Mouse (Mus musculus): ENCODE data around the gene Tmem229b. TPM values are rescaled to one million over a fixed set of nuclear protein-coding genes. Genes with fewer than 3 reads are reported as not detected.
"Not testable (repeated sequence)": the region's sequence is repeated elsewhere in the genome, so short reads cannot be mapped to it uniquely, and the experiment has no call there.

Tmem229b gene
- 10 to 100 TPM; 33.4 to 52.5 TPM for polyA plus RNA-seq (2017; shearing (Covaris generic))

- peak; percentile 74 for ATAC-seq
Measured at GRCm38 (mm10) chr12:79007126-79007753, at the start of gene Tmem229b. Gene Tmem229b (minus strand): TSS chr12:79007627.

DNA sequence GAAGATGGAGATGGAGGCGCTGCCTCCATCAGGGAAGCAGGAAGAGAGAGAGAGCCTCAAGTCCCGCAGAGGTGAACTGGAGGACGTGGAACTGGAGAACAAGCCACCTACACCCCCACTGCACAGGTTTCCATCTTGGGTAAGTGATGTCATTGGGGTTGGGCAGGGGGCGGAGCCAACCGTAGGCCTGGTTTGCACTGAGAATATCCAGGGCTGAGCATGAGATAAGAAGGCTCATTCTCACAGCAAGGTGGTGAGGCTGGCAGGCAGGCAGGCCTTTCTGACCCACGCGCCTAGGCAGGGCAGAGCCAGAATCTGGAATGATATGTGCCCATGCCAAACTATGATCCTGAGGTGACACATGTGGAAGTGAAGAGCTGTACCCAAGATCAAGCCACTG is 47.8 kb upstream of the Tmem229b start:
- no peak for ATAC-seq

DNA sequence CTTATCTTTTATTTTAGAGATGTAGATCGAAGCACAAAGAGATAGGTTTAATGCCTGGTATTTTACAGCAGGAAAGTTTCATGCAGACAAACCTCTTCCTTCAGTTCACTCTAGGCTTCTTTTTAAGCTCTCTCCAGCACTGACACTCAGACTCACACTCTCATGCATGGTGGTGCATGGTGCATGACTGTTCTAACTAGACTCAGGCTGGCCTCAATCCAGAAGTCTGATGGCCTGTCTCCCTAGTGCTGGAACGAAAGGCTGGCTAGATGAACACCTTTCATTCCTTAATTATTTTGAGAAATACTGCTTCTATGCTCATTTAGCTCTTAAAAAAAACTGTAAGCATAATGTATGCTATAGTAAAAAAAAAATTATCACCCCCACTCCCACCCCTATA is 44.6 kb upstream of the Tmem229b start:
- ATAC-seq, result no peak

- ATAC-seq, result no peak
Measured at GRCm38 (mm10) chr12:79050545-79051212, 43.3 kb upstream of the Tmem229b start.

- no peak for ATAC-seq
Measured at GRCm38 (mm10) chr12:79049807-79050206, 42.4 kb upstream of the Tmem229b start.

- no peak for ATAC-seq
Measured at GRCm38 (mm10) chr12:79048898-79049297, 41.5 kb upstream of the Tmem229b start.

- no peak for ATAC-seq
Measured at GRCm38 (mm10) chr12:79047203-79047602, 39.8 kb upstream of the Tmem229b start.

- no peak for ATAC-seq
Measured at GRCm38 (mm10) chr12:79046171-79046570, 38.7 kb upstream of the Tmem229b start.

DNA sequence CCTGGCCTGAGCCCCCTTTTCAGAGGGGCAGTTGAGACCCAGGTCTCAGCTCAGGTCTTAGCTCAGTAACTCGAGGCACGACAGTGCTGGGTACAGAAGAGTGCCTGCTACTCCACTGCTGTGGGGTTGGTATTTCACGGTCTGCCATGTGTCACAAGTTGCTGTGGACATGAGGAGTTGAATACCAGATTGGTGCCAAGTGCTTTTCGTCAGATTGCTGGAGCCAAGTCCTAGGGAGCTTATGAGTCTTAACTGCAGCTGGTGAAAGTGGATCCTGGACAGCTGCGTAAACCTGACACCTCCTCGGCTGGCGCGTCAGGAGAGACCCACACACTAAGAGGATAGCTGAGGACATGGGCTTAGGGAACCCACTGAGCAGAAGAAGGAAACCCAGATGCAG is 37.2 kb upstream of the Tmem229b start:
- no peak for ATAC-seq

DNA sequence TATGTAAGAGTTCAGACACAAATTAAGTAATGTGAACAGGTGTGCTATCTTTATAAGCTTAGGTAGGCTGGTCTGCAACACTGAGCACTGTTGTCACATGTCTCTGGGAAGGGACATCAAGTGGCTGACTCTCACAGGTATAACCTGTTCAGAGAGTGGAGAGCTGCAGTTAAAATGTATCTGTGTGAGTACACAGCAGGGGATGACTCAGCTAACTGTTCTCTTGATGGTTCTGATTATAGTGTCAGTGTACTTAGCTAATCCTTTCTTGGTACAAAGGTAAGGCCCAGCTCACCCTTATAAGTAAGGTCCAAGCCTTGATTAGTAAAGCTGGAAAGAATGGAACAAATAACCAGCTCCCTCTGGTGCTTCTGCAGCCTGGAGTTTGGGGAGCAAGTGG is 34.0 kb upstream of the Tmem229b start:
- no peak for ATAC-seq

DNA sequence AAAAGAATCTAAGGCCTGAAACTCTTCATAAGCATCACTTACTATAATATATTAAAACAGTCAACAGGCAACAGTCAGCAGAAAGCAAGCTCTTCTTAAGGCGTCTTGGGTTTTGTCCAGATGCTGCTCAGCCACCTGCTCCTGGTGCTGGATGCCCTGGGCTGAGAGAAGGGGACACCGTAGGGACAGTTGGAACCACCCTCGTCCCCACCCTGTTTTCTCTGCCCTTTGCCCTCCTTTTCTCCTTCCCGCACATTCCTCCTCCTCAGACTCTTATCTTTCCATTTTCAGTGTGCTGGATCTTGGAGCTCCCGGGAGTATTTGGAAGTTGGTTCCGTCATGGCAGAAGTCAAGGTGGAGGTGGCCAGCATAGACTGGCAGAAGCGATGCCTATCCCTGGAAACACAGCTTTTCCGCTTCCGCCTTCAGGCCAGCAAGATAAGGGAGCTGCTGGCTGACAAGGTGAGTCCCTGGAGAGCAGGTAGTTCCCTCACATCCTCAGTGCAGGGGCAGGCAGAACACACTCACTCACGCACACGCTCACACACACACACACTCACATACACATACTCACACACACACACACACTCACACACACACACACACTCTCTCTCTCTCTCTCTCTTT is 32.9 kb upstream of the Tmem229b start:
- ATAC-seq, result no peak

- no peak for ATAC-seq
Measured at GRCm38 (mm10) chr12:79039708-79040107, 32.3 kb upstream of the Tmem229b start.

DNA sequence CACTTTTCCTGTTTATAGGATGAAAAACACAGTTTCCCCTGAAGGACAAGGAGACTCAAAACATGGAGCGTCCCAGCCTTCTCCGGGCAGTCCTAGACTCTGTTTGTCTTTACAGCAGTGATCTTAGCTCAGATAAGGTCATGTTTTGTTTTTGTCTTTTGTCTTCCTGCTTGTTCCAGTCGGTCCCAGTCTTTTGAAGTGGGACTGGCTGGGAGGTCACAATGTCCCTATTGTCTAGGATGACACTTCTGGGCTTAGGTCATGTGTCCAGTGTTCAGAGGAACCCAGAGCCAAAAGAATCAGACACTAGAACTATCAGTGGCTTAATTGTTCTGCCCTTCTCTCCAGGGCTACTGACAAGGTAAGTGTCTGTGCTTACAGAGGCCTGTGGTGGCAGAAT is 27.9 kb upstream of the Tmem229b start:
- no peak for ATAC-seq

DNA sequence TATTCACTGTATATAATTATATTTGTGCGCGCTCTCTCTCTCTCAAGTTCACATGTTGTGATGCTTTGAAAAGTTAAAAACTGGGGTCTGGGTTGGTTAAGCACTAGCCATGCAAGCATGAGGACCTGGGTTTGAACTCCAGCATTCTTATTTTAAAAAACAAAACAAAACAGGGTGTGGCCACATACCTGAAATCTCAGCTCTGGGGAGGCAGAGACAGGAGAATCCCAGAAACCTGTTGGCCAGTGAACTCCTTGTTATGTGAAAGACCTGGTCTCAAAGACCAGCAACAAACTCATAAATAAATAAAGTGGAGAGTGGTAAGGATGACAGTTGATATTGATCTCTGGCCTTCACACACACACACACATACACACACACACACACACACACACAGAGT is 26.9 kb upstream of the Tmem229b start:
- ATAC-seq, result no peak

DNA sequence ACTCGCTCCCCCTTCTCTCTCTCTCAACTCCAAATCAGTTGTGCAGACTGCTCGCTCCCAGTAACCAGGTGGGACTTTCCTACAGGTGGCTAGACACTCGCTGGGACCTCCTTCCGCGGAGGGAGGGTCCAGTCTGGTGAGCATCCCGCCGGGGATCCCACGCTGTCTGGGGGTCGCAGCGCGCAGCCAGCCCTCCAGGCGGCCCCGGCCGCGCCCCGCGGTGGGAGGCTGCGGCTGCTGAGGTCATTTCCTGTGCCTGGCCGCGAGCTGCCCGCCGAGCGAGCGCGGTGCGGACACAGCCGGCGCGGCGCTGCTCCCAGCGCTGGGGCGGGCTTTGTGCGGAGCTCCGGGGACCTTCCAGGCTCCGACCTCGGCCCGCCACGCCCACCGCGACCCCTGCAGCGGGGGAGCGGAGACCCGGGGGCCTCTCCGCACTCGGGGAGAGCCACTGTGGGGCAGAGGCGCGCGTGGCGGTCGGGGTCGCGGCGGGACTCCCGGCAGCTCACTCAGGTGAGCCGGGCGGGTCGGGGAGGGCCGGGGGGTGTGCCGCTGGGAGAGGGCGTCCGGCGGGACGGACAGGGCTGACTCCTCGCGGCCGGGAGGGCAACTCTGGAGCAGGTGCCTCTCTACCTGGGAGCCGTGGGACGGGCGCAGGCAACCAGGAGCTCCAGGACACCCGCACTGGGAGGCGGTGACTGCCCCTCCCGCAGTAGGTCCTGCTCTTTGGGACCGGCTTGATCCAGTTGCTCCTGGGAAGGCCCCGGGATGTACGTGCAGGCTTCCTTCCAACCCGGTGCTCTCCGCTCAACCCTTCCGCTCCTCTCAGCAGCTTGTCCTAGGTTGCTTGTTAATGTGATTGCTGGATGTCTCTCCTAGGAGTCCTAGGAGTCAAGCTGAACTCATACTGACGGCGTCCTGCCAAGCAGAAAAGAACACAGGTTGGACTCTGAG is 21.8 kb upstream of the Tmem229b start, which contains the start of gene Plekhh1:
TSS of gene Plekhh1 (plus strand) at position 253 of the 951 bp plus-strand sequence.
- ATAC-seq, result peak; percentile 71

- not testable (repeated sequence) for ATAC-seq
Measured at GRCm38 (mm10) chr12:79027526-79027925, 20.1 kb upstream of the Tmem229b start.

DNA sequence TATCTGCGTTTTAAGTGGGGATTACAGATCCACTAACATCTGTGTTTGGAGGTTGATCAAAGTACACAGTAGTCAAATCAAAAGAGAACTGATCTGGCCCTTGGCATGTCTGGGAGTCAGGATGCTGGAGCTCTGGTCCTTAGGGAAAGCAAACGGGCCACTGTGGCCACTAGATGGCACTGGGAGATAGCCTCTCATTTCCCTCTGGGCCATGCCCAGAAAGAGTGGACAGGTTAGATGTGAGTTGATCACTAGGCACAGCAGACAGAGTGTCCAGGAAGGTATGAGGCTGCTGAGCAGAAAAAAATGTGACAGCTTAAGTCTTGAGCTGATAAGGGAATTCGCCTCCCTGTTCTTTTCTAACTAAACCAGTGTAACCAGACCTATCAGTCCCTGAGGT is 15.5 kb upstream of the Tmem229b start:
- no peak for ATAC-seq

DNA sequence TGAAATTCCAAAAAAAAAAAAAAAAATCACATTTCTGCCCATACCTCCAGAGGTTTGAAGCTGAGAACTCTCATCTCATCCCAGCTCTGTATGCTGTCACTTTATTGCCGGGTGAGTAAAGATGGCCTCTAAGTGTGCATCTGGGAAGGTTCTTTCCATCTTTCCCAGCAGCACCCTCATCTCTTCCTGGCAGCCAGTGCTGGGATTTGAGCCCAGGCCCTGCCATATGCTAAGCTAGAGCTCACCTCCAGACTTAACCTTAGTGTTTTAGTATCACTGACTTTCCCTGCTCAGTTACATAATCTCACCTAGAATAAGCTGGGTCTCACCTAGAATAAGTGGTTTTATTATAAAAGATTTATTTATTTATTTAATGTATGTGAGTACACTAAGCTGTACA is 14.5 kb upstream of the Tmem229b start:
- no peak for ATAC-seq

GRCm38 (mm10) chr12:79017994-79018399 is 10.6 kb upstream of the Tmem229b start:
- peak; percentile 64 for ATAC-seq

DNA sequence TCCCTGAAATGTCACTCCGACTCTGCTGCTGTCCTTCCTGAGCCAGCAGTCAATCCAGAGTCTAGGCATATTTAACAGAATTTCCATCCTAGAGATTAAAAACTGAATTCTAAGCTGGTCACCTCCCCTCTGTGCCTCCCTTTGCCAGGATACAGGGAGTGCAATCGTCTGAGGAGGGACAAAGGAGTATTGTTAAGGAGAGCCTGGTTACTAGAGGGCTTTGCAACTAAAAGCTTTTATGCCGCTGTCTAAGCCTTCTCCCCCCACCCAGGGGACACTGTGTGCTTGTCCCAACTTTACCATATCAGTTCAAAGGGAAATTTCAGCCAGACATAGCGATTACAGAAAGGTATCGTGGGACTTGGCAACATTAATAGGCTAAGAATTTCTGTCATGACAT is 8.7 kb upstream of the Tmem229b start:
- ATAC-seq, result no peak

DNA sequence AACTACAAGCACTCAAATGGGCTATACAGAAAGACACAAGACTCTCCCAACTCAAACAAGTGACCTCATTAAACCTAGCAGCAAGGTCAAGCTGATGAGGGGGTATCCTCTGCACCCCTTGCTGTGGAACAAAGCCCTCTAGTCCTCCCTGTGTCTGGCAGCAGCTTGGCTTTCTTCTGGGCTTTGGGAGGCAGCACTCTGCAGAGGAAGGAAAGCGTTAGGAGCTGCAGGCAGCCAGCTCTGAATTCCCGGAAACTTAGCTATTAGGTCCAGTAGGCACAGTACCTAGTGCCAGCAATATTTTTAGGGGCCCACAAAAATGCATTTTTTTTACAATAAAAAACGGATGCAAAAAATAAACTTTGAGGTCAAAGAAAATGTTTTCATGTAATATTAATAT is 3.1 kb upstream of the Tmem229b start:
- ATAC-seq, result no peak

- peak; percentile 81 for ATAC-seq
Measured at GRCm38 (mm10) chr12:79006478-79007125, 825 bp downstream of the Tmem229b start.

Measured in CD4-positive, CD25-positive, alpha-beta regulatory T cell, adult 4 months (primary cell).